In the genomic region with DNA sequence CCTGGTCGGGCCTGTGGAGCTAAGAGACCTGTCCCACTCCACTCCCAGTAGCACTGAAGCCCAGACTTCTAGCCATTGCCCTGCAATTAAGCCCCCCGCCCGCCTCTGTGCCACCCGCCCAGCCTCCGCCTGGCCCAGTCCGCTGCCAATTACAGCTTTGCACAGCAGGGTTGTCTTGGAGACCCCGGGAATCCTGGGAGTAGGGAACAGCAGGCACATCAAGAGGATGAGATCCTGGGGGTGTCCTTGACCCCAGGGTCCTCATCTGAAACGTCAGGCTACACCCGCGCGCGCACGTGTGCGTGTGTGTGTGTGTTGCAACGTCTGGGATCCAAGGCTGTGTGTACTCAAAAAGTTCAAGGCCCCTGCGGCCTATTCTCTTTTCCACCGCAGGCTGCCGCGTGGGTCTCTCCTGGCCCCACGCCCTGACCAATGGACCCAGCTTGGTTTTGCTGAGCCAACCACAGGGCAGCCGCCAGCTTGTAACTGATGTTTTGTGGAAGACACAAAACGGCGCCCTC, we compare ENCODE assay signal across 8 mouse cellular contexts. TPM values are rescaled to one million over a fixed set of nuclear protein-coding genes. Genes with fewer than 3 reads are reported as not detected.
DNase-seq lines count a peak whose midpoint lies in the region; ATAC-seq lines count a peak whose summit lies in the region.
"Had no signal": no experiment of that assay in that cellular context is flagged by ENCODE, and none has a peak within 500 bp of the region (broad histone marks: within the 10 kb centered on the region; RNA-seq: fewer than 3 reads in every experiment).

No protein-coding gene starts in this region.

- H3K27me3 ChIP-seq in forebrain, embryonic 13.5 days: peaks cover 89% of the 10 kb centered on the region
- H3K27me3 ChIP-seq in limb, embryonic 15.5 days: peaks cover 67% of the 10 kb centered on the region

- H3K4me1 ChIP-seq in forebrain, embryonic 13.5 days: peaks cover 46% of the 10 kb centered on the region
- H3K4me1 ChIP-seq in limb, embryonic 15.5 days: peaks cover 43% of the 10 kb centered on the region

- H3K9me3 ChIP-seq in forebrain, embryonic 13.5 days (replicated peaks): no peaks in the 10 kb centered on the region
- no peaks in the 10 kb centered on the region for H3K9me3 ChIP-seq in limb, embryonic 15.5 days

- ATAC-seq in forebrain, embryonic 13.5 days: peak; percentile 25
- ATAC-seq in limb, embryonic 15.5 days (ENCODE audit: insufficient number of reproducible peaks, low FRiP score, low TSS enrichment, low read depth): no peak

- no peak overlapping the region for H3K4me3 ChIP-seq in forebrain, embryonic 13.5 days
- peak overlapping the region; percentile 7; the same call in 1 of the 2 replicates for H3K4me3 ChIP-seq in limb, embryonic 15.5 days
- H3K4me3 ChIP-seq: heart, adult 2 months had no signal

- no peak overlapping the region for H3K27ac ChIP-seq in forebrain, embryonic 13.5 days
- peak overlapping the region; percentile 38 for H3K27ac ChIP-seq in limb, embryonic 15.5 days
- H3K27ac ChIP-seq: heart, adult 2 months had no signal

- no peak overlapping the region; the same call in 1 of the 2 replicates for H3K9ac ChIP-seq in forebrain, embryonic 13.5 days
- H3K9ac ChIP-seq in limb, embryonic 15.5 days: no peak overlapping the region

- H3K4me2 ChIP-seq in forebrain, embryonic 13.5 days: peak overlapping the region; percentile 62
- peak overlapping the region; percentile 46 for H3K4me2 ChIP-seq in limb, embryonic 15.5 days

- 3% methylated on average over 23 of the region's 23 CpGs for WGBS in forebrain, embryonic 13.5 days
- WGBS in limb, embryonic 15.5 days: 9% methylated on average over 23 of the region's 23 CpGs

- no peaks in the 10 kb centered on the region for H3K36me3 ChIP-seq in forebrain, embryonic 13.5 days (ENCODE audit: poor library complexity, severe bottlenecking)
- no peaks in the 10 kb centered on the region for H3K36me3 ChIP-seq in limb, embryonic 15.5 days

- peak; percentile 66 for DNase-seq in ovary, adult 18-20 months (ENCODE audit: low spot score)
- DNase-seq in ovary, postnatal 14 days (ENCODE audit: low spot score): no peak
- DNase-seq in testis, postnatal 14 days (ENCODE audit: low spot score): peak; percentile 43
- DNase-seq in layer of hippocampus, postnatal 14 days (ENCODE audit: low spot score in 2 of 2): no peak
- no peak for DNase-seq in right cerebral cortex, postnatal 25 days

RNA-seq across cellular contexts. Expression of gene Wnt10a, which starts 16.3 kb away (rescaled TPM):
- 0.29 and 0.63 TPM in 2 replicates for polyA plus RNA-seq in forebrain, embryonic 13.5 days (2015; fragmentation: Nextera tagmentation; extraction: Ambion mirVana)
- 9.0 and 9.1 TPM in 2 replicates for polyA plus RNA-seq in limb, embryonic 15.5 days (2015; fragmentation: Nextera tagmentation; extraction: Ambion mirVana)
- 1 to 10 TPM; 1.9 to 2.0 TPM for total RNA-seq in layer of hippocampus, postnatal 14 days (2021)
- total RNA-seq: heart, adult 2 months had no signal
- polyA plus RNA-seq: heart, adult 2 months had no signal

RNA-seq across cellular contexts. Expression of gene Wnt6, which starts 35.9 kb away (rescaled TPM):
- 0.73 and 0.92 TPM in 2 replicates for polyA plus RNA-seq in forebrain, embryonic 13.5 days (2015; fragmentation: Nextera tagmentation; extraction: Ambion mirVana)
- polyA plus RNA-seq in limb, embryonic 15.5 days (2015; fragmentation: Nextera tagmentation; extraction: Ambion mirVana): 49.5 and 53.6 TPM in 2 replicates
- total RNA-seq in layer of hippocampus, postnatal 14 days (2021): under 1 TPM; 0.43 to 0.58 TPM

RNA-seq across cellular contexts. Expression of gene Cdk5r2, which starts 47.1 kb away (rescaled TPM):
- 0.76 and 1.3 TPM in 2 replicates for polyA plus RNA-seq in forebrain, embryonic 13.5 days (2015; fragmentation: Nextera tagmentation; extraction: Ambion mirVana)
- not detected in 2 replicates for polyA plus RNA-seq in limb, embryonic 15.5 days (2015; fragmentation: Nextera tagmentation; extraction: Ambion mirVana)
- total RNA-seq in layer of hippocampus, postnatal 14 days (2021): 100 to 1,000 TPM; 270 to 283 TPM

RNA-seq across cellular contexts. Expression of gene Prkag3, which starts 58.6 kb away (rescaled TPM):
- not detected in 2 replicates for polyA plus RNA-seq in forebrain, embryonic 13.5 days (2015; fragmentation: Nextera tagmentation; extraction: Ambion mirVana)
- 2.8 and 7.5 TPM in 2 replicates for polyA plus RNA-seq in limb, embryonic 15.5 days (2015; fragmentation: Nextera tagmentation; extraction: Ambion mirVana)
- total RNA-seq in layer of hippocampus, postnatal 14 days (2021): under 1 TPM; 0.14 to 0.55 TPM

Comparison
In these comparisons a context has a peak if more than half of its experiments do, and no peak if none do; other contexts are left out.
1. DNase-seq: peak in ovary, adult 18-20 months (single experiment) and testis, postnatal 14 days (single experiment); none in ovary, postnatal 14 days (single experiment), layer of hippocampus, postnatal 14 days (0 of 2) and right cerebral cortex, postnatal 25 days (single experiment).
2. RNA of gene Wnt6, which starts 35.9 kb away (polyA plus RNA-seq): 49.5 to 53.6 TPM in limb, embryonic 15.5 days; 0.73 to 0.92 TPM in forebrain, embryonic 13.5 days; every median in the first group is over 10 times any median in the second.